Mouse (Mus musculus): ENCODE results near the gene Ier3. TPM values are rescaled to one million over a fixed set of nuclear protein-coding genes. Genes with fewer than 3 reads are reported as not detected.

Ier3 gene
- total RNA-seq, 2 experiments from 2014 or later = 5.4 to 5.7 TPM

DNA sequence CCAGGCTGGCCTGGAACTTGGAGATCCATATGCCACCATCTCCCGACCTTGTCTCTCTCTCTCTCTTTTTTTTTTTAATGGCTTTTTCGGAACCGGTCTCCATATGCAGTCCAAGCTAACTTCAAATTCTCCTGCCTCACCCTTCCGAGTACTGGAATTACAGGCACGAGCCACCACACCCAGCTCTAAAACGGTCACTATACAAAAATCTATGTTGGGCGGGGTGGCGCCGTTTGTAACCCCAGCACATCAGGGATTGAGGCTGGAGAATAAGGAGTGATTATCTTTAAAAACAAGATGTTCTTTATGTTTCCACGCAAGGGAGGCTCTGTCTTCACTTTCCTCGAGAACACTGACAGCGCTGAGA, 39.3 kb downstream of the Ier3 start:
- no peak for DNase-seq (ENCODE audit: low spot score in 2 of 2)
- intact Hi-C loops (cut with DNase I) = no loop called here

GRCm38 (mm10) chr17:35861198-35861857, 39.8 kb downstream of the Ier3 start, which contains the start of gene Nrm:
Nrm (plus strand) TSS chr17:35861318.
- intact Hi-C loops (cut with DNase I) = no loop called here
- peak; percentile 86 to 87 for DNase-seq (ENCODE audit: low spot score in 2 of 2)

GRCm38 (mm10) chr17:35864832-35865353, 43.4 kb downstream of the Ier3 start:
- intact Hi-C loops (cut with DNase I) = no loop called here
- no peak for DNase-seq (ENCODE audit: low spot score in 2 of 2)

DNA sequence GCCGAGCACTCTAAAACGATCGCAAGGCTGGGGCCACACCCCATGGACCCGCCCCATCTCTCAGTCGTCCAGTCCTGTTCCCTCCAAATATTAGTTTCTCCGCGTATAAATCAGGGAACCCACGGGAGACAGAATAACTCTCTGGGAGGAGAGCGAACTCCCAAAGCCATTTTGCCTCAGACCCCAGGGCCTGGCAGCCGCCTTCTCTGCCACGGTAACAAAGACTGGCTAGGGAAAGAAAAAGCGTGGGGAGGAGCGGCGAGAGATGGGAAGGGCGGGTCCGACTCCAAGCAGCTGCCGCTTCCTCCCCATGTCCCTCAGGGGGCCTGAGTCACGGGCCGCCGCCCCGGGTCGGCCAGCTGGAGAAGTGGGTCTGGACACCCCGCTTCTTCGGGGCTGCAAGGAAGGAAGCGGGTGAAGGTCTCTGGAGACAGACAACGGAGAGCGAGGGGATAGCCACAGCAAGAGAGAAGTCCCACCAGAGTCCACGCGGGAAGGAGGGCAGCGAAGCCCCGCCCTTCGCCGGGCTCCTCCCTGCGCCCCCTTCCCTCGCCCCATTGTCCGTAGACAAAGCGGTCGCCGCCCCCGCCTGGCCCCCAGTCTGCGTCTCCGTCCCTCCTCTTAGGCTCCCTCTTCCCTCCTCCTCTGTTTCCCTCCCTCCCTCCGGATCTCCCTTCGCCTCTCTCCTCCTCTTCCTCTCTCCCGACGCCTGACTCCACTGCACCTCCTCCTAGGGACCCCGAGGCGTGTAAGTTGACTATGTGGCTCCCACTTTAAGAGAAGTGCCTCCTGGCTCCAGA, 44.2 kb downstream of the Ier3 start, which contains the start of gene Ppp1r18:
Gene Ppp1r18, plus strand, starts transcription at position 113 of the 800 bp plus-strand sequence.
- peak in 1 of 2 experiments; percentile 38 for DNase-seq (ENCODE audit: low spot score in 2 of 2)
- intact Hi-C loops (cut with DNase I) = loop anchor here (2.0 kb wide), 1 partner anchor 29 kb away; no protein-coding TSS in a partner anchor

DNA sequence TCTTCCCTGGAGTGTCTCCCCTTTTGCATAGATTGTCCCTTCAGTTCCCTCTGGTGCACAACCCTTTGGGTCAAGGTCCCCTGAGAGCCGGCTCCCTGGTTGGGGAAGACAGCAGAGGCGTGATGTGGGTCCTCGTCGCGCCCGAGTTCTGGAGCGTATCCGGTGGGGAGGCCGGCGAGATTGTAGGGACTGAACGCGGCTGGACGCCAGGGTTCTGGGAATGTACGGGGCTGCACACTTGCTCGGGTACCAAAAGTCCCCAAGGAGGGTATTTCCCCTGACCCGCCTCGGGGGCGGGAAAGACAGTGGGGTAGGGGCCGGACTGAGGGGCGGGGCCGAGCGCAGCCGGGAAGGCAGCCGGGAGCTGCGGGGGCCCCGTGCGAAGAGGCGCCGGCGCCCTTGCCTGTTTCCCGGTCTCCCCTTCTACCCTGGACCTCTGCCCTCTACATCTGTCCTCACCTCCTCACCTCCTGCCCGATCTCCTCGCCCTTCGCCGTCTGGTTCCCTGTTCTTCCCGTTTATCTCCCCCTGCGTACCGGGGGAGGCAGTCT, 44.9 kb downstream of the Ier3 start:
- peak in 1 of 2 experiments; percentile 43 for DNase-seq (ENCODE audit: low spot score in 2 of 2)
- intact Hi-C loops (cut with DNase I) = loop anchor here (2.0 kb wide), 1 partner anchor 30 kb away; no protein-coding TSS in a partner anchor

DNA sequence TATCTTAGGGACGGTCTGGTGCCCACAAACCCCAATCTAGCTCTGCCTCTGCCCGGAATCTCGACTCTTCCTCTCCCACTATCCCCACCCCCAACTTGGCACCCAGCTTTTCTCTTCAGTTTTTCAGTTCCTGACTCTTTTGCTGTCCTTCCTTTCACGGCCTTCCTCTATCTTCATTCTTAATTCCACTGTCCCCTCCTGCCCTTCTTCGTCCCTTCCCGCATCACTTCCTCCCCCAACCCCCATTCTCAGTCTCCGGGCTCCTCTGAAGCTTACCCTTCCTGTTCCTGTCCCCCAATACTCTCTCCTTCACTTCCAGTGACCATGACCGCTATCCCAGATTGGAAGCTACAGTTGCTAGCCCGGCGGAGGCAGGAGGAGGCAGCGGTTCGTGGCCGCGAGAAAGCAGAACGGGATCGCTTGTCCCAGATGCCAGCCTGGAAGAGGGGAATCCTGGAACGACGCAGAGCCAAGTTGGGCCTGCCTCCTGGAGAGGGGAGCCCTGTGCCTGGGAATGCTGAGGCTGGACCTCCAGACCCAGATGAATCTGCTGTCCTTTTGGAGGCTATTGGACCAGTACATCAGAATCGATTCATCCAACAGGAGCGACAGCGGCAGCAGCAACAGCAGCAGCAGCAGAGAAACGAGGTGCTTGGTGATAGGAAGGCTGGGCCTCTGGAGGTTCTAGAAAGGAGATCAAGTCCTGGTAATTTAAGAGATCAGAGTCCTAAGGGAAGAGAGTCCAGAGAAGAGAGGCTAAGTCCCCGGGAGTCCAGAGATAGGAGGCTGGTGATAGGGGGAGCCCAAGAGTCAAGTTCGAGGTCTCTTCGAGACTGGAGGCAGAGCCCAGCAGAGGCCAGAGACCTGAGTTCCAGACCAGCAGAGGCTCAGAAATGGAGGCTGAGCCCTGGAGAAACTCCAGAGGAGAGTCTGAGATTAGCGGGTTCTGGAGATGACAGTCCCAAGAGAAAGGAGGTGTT, 45.7 kb downstream of the Ier3 start:
- intact Hi-C loops (cut with DNase I) = loop anchor here (2.0 kb wide), 1 partner anchor 30 kb away; no protein-coding TSS in a partner anchor
- DNase-seq (ENCODE audit: low spot score in 2 of 2) = no peak

DNA sequence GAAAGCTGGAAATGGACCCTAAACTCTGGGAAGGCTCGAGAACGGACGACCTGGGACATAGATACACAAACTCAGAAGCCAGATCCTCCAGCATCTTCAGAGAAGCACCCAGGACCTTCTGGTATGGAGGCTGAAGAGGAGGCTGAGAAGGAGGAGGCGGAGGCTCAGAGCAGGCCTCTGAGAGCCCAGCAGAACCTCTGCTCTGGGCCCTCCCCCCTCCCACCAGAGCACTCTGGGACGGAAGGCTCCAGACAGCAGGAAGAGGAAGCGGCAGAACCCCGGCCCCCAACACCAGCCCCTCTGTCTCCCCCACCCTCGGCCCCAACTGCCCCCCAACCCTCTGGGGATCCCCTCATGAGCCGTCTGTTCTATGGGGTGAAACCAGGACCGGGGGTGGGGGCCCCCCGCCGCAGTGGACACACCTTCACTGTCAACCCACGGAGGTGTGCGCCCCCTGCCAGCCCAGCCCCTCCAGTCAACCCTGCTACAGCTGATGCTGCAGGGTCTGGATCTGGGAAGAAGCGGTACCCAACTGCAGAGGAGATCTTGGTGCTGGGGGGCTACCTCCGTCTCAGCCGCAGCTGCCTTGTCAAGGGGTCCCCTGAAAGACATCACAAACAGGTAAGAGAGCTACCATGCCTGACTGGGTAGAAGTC, 46.8 kb downstream of the Ier3 start:
- no peak for DNase-seq (ENCODE audit: low spot score in 2 of 2)
- intact Hi-C loops (cut with DNase I) = no loop called here

GRCm38 (mm10) chr17:35868961-35869345, 47.5 kb downstream of the Ier3 start:
- DNase-seq (ENCODE audit: low spot score in 2 of 2) = no peak
- intact Hi-C loops (cut with DNase I) = no loop called here

DNA sequence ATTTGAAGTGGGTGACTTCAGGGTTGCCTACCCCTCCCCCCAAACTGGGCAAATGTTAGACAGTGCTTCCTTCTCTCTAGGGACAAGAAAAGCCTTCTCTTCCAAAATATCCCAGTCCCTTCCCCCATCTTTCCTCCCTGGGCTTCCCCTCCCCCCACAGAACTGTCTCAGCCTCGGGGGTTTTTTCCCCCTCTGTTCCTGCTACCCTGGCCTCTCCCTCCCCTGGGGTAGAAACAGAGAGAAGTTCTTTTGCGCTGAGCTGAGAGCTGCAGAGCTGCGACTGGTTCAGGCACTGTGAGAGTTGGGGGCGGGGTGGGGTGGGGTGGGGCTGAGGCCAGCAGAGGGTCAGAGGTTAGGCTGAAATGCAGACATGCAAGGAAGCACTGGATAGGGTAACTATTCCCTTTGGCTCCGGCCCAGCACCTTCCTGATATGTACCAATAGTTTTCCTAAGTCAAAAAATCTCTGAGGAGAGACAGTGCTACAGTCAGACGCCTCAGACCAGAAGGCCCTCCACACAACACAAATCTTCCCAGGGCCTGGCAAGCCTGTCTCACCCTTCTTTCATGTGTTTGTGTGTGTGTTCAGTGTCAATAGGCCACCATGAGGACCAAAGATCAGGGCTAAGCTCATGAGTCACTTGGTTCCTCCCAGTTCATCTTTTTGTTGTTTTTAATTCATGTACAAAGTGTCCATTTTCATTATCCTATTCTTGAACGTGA, 48.0 kb downstream of the Ier3 start:
- peak in 1 of 2 experiments; percentile 19 for DNase-seq (ENCODE audit: low spot score in 2 of 2)
- intact Hi-C loops (cut with DNase I) = loop anchor here (5.0 kb wide), 1 partner anchor 132 kb away; no protein-coding TSS in a partner anchor

GRCm38 (mm10) chr17:35870151-35870883, 48.8 kb downstream of the Ier3 start:
- DNase-seq (ENCODE audit: low spot score in 2 of 2) = peak; percentile 45 to 57
- intact Hi-C loops (cut with DNase I) = loop anchor here (5.0 kb wide), 1 partner anchor 133 kb away; no protein-coding TSS in a partner anchor

DNA sequence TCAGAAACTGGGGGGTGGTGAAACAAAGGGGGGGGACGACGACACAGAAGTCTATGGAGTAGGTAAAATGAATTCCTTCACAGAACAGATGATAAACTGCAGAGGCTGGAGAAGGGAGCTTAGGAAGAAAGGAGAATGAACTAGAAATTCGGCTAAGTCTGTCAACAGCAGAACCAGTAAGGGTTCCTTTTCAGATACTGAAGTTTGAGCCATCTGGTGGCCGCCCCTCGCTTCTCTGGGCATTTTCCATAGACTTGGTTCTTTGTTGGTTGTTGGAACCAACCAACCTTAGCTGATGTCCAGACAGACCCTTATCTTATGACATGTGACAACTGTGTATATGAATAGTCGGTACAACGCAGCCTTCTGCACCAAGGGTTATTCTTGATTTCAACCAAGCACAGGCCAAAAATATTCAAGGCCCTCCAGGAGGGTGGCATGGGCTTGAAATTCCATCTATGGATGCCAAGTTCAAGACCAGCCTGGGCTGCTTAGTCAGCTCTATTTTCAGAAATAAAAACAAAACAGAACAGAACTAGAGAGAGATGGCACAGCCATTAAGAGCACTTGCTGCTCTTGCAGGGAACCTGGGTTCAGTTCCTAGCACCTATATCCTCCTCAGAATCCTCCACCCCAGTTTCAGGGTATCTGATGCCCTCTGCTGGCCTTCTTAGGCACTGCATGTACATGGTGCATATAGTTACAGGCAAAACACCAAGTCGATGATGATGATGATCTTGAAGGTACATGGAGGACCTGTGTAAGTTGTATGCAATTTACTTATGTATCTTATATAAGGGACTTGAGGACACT, 49.6 kb downstream of the Ier3 start:
- intact Hi-C loops (cut with DNase I) = loop anchor here (5.0 kb wide), 1 partner anchor 134 kb away; no protein-coding TSS in a partner anchor

More for the DNA sequence above, 49.6 kb downstream of the Ier3 start:
- peak in 1 of 2 experiments; percentile 24 for DNase-seq (ENCODE audit: low spot score in 2 of 2)

Small RNA genes within 50 kb of the gene (microRNA-seq; reads per million reads assigned to microRNA genes)
- gene Gm28033 = 0.67 to 2.1 reads per million in 2 experiments

Other genes starting within 250 kb of the Ier3 start
- gene Sfta2, start 220.1 kb upstream of the Ier3 start, total RNA-seq (2021) = not detected
- gene Gm9573, start 195.0 kb upstream of the Ier3 start, total RNA-seq (2021) = not detected
- not detected for gene Mucl3, start 178.0 kb upstream of the Ier3 start, total RNA-seq (2021)
- gene Vars2, start 154.1 kb upstream of the Ier3 start, total RNA-seq (2021) = 10 to 100 TPM; 31.1 to 40.8 TPM
- gene Gtf2h4, start 147.9 kb upstream of the Ier3 start, total RNA-seq (2021) = 10 to 100 TPM; 23.0 to 26.2 TPM
- gene Ddr1, start 117.1 kb upstream of the Ier3 start, total RNA-seq (2021) = 10 to 100 TPM; 46.1 to 52.8 TPM
- 100 to 1,000 TPM; 153 to 168 TPM for gene Flot1, start 1.5 kb downstream of the Ier3 start, total RNA-seq (2021)
- 100 to 1,000 TPM; 771 to 797 TPM for gene Tubb5, start 16.6 kb downstream of the Ier3 start, total RNA-seq (2021)
- 10 to 100 TPM; 10.7 to 14.6 TPM for gene Mdc1, start 19.8 kb downstream of the Ier3 start, total RNA-seq (2021)
- gene Nrm, start 39.6 kb downstream of the Ier3 start, total RNA-seq (2021) = 1 to 10 TPM; 5.1 TPM
- 10 to 100 TPM; 12.8 to 14.1 TPM for gene Ppp1r18, start 43.9 kb downstream of the Ier3 start, total RNA-seq (2021)
- 10 to 100 TPM; 30.1 to 32.1 TPM for gene Dhx16, start 58.1 kb downstream of the Ier3 start, total RNA-seq (2021)
- 10 to 100 TPM; 65.2 to 66.9 TPM for gene 2310061I04Rik, start 75.7 kb downstream of the Ier3 start, total RNA-seq (2021)
- gene Atat1, start 88.4 kb downstream of the Ier3 start, total RNA-seq (2021) = 10 to 100 TPM; 64.6 to 69.9 TPM
- 10 to 100 TPM; 40.0 to 41.7 TPM for gene Mrps18b, start 94.7 kb downstream of the Ier3 start, total RNA-seq (2021)
- 10 to 100 TPM; 62.1 to 68.3 TPM for gene Ppp1r10, start 94.8 kb downstream of the Ier3 start, total RNA-seq (2021)
- 10 to 100 TPM; 77.1 to 77.8 TPM for gene Abcf1, start 148.1 kb downstream of the Ier3 start, total RNA-seq (2021)
- gene Gnl1, start 158.2 kb downstream of the Ier3 start, total RNA-seq (2021) = 100 to 1,000 TPM; 146 to 148 TPM
- 10 to 100 TPM; 57.4 to 57.6 TPM for gene Prr3, start 158.6 kb downstream of the Ier3 start, total RNA-seq (2021)
- 1 to 10 TPM; 1.0 to 1.1 TPM for gene H2-T24, start 198.9 kb downstream of the Ier3 start, total RNA-seq (2021)
- gene H2-T23, start 211.2 kb downstream of the Ier3 start, total RNA-seq (2021) = 1 to 10 TPM; 3.8 to 4.6 TPM
- gene H2-T22, start 221.1 kb downstream of the Ier3 start, total RNA-seq (2021) = 1 to 10 TPM; 4.3 to 6.7 TPM
- gene Gm6034, start 221.3 kb downstream of the Ier3 start, total RNA-seq (2021) = not detected
- under 1 TPM; 0.55 to 0.57 TPM for gene Gm11127, start 236.7 kb downstream of the Ier3 start, total RNA-seq (2021)